Mouse (Mus musculus): Measurements from ENCODE around the gene St5. TPM values are rescaled to one million over a fixed set of nuclear protein-coding genes. Genes with fewer than 3 reads are reported as not detected.
A peak's percentile ranks its signal among the peaks of the same experiment; 100 is the strongest.

Gene St5
- polyA plus RNA-seq, 1 experiment: 113 TPM

GRCm38 (mm10) chr7:109704016-109704377, 592 bp upstream of the St5 start:
- Histone ChIP-seq H3K27ac (ENCODE audit: insufficient read depth, low read length) (no peak overlapping the region), H3K4me1 (ENCODE audit: control insufficient read depth, insufficient read depth, low read length) (peaks cover 13% of the 10 kb centered on the region), H3K4me3 (ENCODE audit: insufficient read depth, low read length) (peak overlapping the region; percentile 54)
- no peak for TF ChIP-seq CTCF (IDR thresholded peaks at IDR 0.05; ENCODE audit: borderline replicate concordance, insufficient read depth, low read length)
- TF ChIP-seq POLR2A (IDR thresholded peaks at IDR 0.05; ENCODE audit: low read depth, low read length): no peak

- Histone ChIP-seq H3K4me1 (ENCODE audit: control insufficient read depth, insufficient read depth, low read length) (peaks cover 6% of the 10 kb centered on the region), H3K4me3 (ENCODE audit: insufficient read depth, low read length) (no peak overlapping the region), H3K27ac (ENCODE audit: insufficient read depth, low read length) (no peak overlapping the region)
- TF ChIP-seq CTCF (IDR thresholded peaks at IDR 0.05; ENCODE audit: borderline replicate concordance, insufficient read depth, low read length) (no peak), POLR2A (IDR thresholded peaks at IDR 0.05; ENCODE audit: low read depth, low read length) (no peak)
Observed at GRCm38 (mm10) chr7:109702721-109703120, 684 bp downstream of the St5 start.

DNA sequence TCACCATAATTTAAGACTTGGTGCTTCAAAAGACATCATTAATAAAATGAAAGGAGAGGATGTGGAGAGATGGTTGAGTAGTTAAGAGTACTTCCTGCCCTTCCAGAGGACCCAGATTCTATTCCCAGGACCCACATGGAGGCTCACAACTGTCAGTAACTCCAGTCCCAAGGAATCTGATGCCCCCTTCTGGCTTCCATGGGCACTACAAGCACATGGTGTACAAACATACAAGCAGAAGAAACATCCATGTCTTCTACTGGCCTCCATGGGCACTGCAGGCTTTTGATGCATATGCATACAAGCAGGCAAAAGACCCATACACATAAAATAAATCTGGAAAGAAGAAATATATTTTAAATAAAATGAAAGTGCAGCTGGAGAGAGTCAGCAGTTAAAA, 3.2 kb downstream of the St5 start:
- TF ChIP-seq CTCF (IDR thresholded peaks at IDR 0.05; ENCODE audit: borderline replicate concordance, insufficient read depth, low read length) (no peak), POLR2A (IDR thresholded peaks at IDR 0.05; ENCODE audit: low read depth, low read length) (no peak)
- Histone ChIP-seq H3K4me3 (ENCODE audit: insufficient read depth, low read length) (no peak overlapping the region), H3K4me1 (ENCODE audit: control insufficient read depth, insufficient read depth, low read length) (no peaks in the 10 kb centered on the region; the same call in 1 of the 2 replicates), H3K27ac (ENCODE audit: insufficient read depth, low read length) (no peak overlapping the region)

- no peak overlapping the region for H3K27ac ChIP-seq (ENCODE audit: insufficient read depth, low read length)
- TF ChIP-seq POLR2A (IDR thresholded peaks at IDR 0.05; ENCODE audit: low read depth, low read length): no peak
- TF ChIP-seq CTCF (IDR thresholded peaks at IDR 0.05; ENCODE audit: borderline replicate concordance, insufficient read depth, low read length): no peak
- no peak overlapping the region for H3K4me3 ChIP-seq (ENCODE audit: insufficient read depth, low read length)
- H3K4me1 ChIP-seq (ENCODE audit: control insufficient read depth, insufficient read depth, low read length): no peaks in the 10 kb centered on the region
Observed at GRCm38 (mm10) chr7:109695339-109695726, 8.1 kb downstream of the St5 start.

DNA sequence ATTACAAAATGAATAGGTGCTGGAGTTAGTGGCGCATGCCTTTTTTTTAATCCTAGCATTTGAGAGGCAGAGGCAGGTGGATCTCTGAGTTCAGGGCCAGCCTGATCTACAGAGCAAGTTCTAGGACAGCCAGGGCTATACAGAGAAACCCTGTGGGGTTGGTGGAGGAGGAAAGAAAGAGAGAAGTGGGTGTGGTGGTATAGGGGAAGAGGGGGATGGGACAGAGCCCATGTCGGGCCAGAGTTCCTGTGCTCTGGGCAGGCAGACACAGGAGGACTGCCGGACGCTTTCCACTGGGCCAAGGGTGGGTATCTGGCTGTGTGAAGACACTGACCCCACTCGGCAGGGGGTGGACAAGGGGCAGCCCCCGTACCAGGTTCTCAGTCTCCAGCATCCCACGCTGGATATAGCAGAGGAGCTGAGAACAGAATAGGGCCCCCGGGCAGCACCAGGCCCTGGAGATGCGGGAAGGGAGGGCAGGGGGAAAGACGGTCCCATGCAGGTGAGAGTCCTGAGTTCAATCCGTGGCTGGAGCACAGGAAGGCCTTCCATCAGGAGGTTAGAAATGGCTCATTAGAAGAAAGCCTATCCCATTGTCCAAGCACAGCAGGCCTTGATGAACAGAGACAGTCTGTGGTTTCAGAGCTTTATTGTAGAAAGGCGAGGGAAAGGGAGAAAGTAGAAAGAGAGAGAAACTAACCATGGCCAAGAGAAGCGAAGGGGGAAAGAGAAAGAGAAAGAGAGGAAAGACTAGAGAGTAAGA, 8.6 kb downstream of the St5 start:
- Histone ChIP-seq H3K4me1 (ENCODE audit: control insufficient read depth, insufficient read depth, low read length) (no peaks in the 10 kb centered on the region), H3K4me3 (ENCODE audit: insufficient read depth, low read length) (no peak overlapping the region), H3K27ac (ENCODE audit: insufficient read depth, low read length) (no peak overlapping the region)
- TF ChIP-seq CTCF (IDR thresholded peaks at IDR 0.05; ENCODE audit: borderline replicate concordance, insufficient read depth, low read length) (no peak), POLR2A (IDR thresholded peaks at IDR 0.05; ENCODE audit: low read depth, low read length) (no peak)

DNA sequence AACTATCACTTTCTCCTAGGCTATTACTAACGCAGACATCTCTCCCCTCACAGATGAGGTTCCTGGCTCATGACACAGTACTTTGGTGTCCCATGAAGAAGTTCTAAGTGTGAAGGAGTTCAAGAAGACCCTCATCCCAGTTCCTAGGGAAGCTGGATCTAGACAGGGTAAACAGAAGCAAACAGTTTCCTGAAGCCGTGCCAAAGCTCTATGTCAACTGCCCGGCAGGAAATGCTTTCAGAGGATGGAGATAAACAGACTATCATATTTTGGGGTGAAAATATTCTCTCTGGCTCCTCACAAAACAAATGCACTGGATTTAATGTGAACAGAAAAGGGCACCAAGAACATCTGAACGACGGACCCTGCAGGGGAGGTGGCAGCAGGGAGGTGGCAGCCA, 12.4 kb downstream of the St5 start:
- Histone ChIP-seq H3K4me3 (ENCODE audit: insufficient read depth, low read length) (no peak overlapping the region), H3K4me1 (ENCODE audit: control insufficient read depth, insufficient read depth, low read length) (peaks cover 1% of the 10 kb centered on the region; the same call in 1 of the 2 replicates), H3K27ac (ENCODE audit: insufficient read depth, low read length) (no peak overlapping the region)
- no peak for TF ChIP-seq CTCF (IDR thresholded peaks at IDR 0.05; ENCODE audit: borderline replicate concordance, insufficient read depth, low read length)
- no peak for TF ChIP-seq POLR2A (IDR thresholded peaks at IDR 0.05; ENCODE audit: low read depth, low read length)

DNA sequence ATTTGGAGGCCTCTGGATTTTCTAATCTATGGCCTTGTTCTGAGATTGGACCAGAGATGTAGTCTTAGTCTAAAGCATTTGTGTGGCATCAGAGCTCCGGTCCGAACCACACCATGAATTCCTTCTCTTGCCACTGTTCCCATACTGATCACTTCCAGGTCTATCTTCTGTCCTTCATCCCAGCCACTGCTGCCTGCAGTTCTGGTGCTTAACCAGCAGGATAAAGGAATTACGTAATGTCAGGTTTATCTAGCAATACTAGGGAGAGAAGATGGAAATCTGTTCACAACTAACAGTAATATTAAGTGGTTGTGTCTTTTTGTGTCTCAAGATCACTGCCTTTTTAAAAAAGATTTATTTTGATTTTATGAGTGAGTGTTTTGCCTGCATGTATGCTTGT, 13.3 kb downstream of the St5 start:
- TF ChIP-seq POLR2A (IDR thresholded peaks at IDR 0.05; ENCODE audit: low read depth, low read length): no peak
- TF ChIP-seq CTCF (IDR thresholded peaks at IDR 0.05; ENCODE audit: borderline replicate concordance, insufficient read depth, low read length): no peak
- no peak overlapping the region for H3K27ac ChIP-seq (ENCODE audit: insufficient read depth, low read length)
- peaks cover 2% of the 10 kb centered on the region; the same call in 1 of the 2 replicates for H3K4me1 ChIP-seq (ENCODE audit: control insufficient read depth, insufficient read depth, low read length)
- H3K4me3 ChIP-seq (ENCODE audit: insufficient read depth, low read length): no peak overlapping the region

GRCm38 (mm10) chr7:109686585-109687128, 16.7 kb downstream of the St5 start:
- TF ChIP-seq POLR2A (IDR thresholded peaks at IDR 0.05; ENCODE audit: low read depth, low read length): no peak
- Histone ChIP-seq H3K4me3 (ENCODE audit: insufficient read depth, low read length) (no peak overlapping the region), H3K4me1 (ENCODE audit: control insufficient read depth, insufficient read depth, low read length) (peaks cover 2% of the 10 kb centered on the region; the same call in 1 of the 2 replicates), H3K27ac (ENCODE audit: insufficient read depth, low read length) (no peak overlapping the region)

GRCm38 (mm10) chr7:109680879-109681278, 22.5 kb downstream of the St5 start:
- Histone ChIP-seq H3K4me1 (ENCODE audit: control insufficient read depth, insufficient read depth, low read length) (0 out of 2 replicates have a peak, but pooled peaks cover 4% of the 10 kb centered on the region), H3K27ac (ENCODE audit: insufficient read depth, low read length) (no peak overlapping the region), H3K4me3 (ENCODE audit: insufficient read depth, low read length) (no peak overlapping the region)
- TF ChIP-seq POLR2A (IDR thresholded peaks at IDR 0.05; ENCODE audit: low read depth, low read length) (no peak), CTCF (IDR thresholded peaks at IDR 0.05; ENCODE audit: borderline replicate concordance, insufficient read depth, low read length) (no peak)

DNA sequence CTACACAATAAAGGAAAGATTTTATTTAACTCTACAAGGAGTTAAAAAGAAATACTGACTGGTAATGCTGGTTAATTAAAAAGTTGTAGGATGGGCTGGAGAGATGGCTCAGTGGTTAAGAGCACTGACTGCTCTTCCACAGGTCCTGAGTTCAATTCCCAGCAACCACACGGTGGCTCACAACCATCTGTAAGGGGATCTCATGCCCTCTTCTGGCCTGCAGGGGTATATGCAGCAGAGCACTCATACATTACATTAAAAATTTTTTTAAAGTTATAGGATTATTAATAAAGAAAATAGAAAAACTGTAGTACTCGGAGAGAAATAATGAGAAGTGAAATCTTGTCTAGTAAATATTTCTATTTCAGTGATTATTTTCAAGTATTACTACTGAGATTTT, 23.1 kb downstream of the St5 start:
- no peak overlapping the region for H3K4me3 ChIP-seq (ENCODE audit: insufficient read depth, low read length)
- TF ChIP-seq CTCF (IDR thresholded peaks at IDR 0.05; ENCODE audit: borderline replicate concordance, insufficient read depth, low read length): no peak
- TF ChIP-seq POLR2A (IDR thresholded peaks at IDR 0.05; ENCODE audit: low read depth, low read length): no peak
- H3K4me1 ChIP-seq (ENCODE audit: control insufficient read depth, insufficient read depth, low read length): 0 out of 2 replicates have a peak, but pooled peaks cover 3% of the 10 kb centered on the region
- no peak overlapping the region for H3K27ac ChIP-seq (ENCODE audit: insufficient read depth, low read length)
